Mouse (Mus musculus) frontal cortex, adult 2 months (tissue): ENCODE measurements around the gene Frem1. TPM values are rescaled to one million over a fixed set of nuclear protein-coding genes. Genes with fewer than 3 reads are reported as not detected.

Experiments used
- DNase-seq, 2 experiments: peaks; one replicate each; pipeline ENCODE4 v3.0.0; 2022; ENCODE audit warnings: low spot score in 1 of 2; ENCODE audit errors: extremely low spot score in 1 of 2
- polyA plus RNA-seq: library from polyadenylated mRNA; depleted of rRNA; stranded (reverse); fragments of >200 nt; gene quantifications from 2 replicates; pipeline ENCODE4 v1.2.3, GENCODE M21; 2012

The Frem1 gene
- polyA plus RNA-seq, 1 experiment = 2.1 TPM

GRCm38 (mm10) chr4:82940248-82940647 is 111.9 kb downstream of the Frem1 start:
- DNase-seq = no peak

- peak in 1 of 2 experiments; percentile 49 for DNase-seq
Measured at GRCm38 (mm10) chr4:82934308-82934707, 117.8 kb downstream of the Frem1 start.

- DNase-seq = peak; percentile 54 to 93
Measured at GRCm38 (mm10) chr4:82933698-82934210, 118.4 kb downstream of the Frem1 start.

GRCm38 (mm10) chr4:82930079-82930478 is 122.1 kb downstream of the Frem1 start:
- DNase-seq = no peak

GRCm38 (mm10) chr4:82921962-82922361 is 130.2 kb downstream of the Frem1 start:
- DNase-seq = no peak

GRCm38 (mm10) chr4:82918625-82919024 is 133.5 kb downstream of the Frem1 start:
- no peak for DNase-seq

GRCm38 (mm10) chr4:82916678-82917050 is 135.5 kb downstream of the Frem1 start:
- DNase-seq = no peak

GRCm38 (mm10) chr4:82916003-82916677 is 136.0 kb downstream of the Frem1 start:
- peak in 1 of 2 experiments; percentile 10 for DNase-seq

GRCm38 (mm10) chr4:82915576-82915975 is 136.6 kb downstream of the Frem1 start:
- DNase-seq = no peak

- no peak for DNase-seq
Measured at GRCm38 (mm10) chr4:82914601-82915143, 137.5 kb downstream of the Frem1 start.

- DNase-seq = no peak
Measured at GRCm38 (mm10) chr4:82895227-82895626, 156.9 kb downstream of the Frem1 start.

- DNase-seq = peak; percentile 30 to 41
Measured at GRCm38 (mm10) chr4:82892247-82892646, 159.9 kb downstream of the Frem1 start.

- DNase-seq = no peak
Measured at GRCm38 (mm10) chr4:82891566-82891965, 160.6 kb downstream of the Frem1 start.

GRCm38 (mm10) chr4:82891049-82891448 is 161.1 kb downstream of the Frem1 start:
- DNase-seq = no peak

GRCm38 (mm10) chr4:82890585-82890984 is 161.6 kb downstream of the Frem1 start:
- no peak for DNase-seq

- DNase-seq = no peak
Measured at GRCm38 (mm10) chr4:82886148-82886547, 166.0 kb downstream of the Frem1 start.

GRCm38 (mm10) chr4:82885535-82885913 is 166.6 kb downstream of the Frem1 start:
- no peak for DNase-seq

- no peak for DNase-seq
Measured at GRCm38 (mm10) chr4:82884636-82885534, 167.3 kb downstream of the Frem1 start, which contains the start of gene Cer1. Gene Cer1 (minus strand): TSS chr4:82885148.

GRCm38 (mm10) chr4:82882500-82882899 is 169.6 kb downstream of the Frem1 start:
- peak in 1 of 2 experiments; percentile 10 for DNase-seq

GRCm38 (mm10) chr4:82881366-82881765 is 170.8 kb downstream of the Frem1 start:
- DNase-seq = no peak

- DNase-seq = no peak
Measured at GRCm38 (mm10) chr4:82880243-82880642, 171.9 kb downstream of the Frem1 start.
